Mouse (Mus musculus): Measurements from ENCODE around the gene Vhl. TPM values are rescaled to one million over a fixed set of nuclear protein-coding genes. Genes with fewer than 3 reads are reported as not detected.
"Not testable (repeated sequence)": the region's sequence is repeated elsewhere in the genome, so short reads cannot be mapped to it uniquely, and the experiment has no call there.

Gene Vhl
- polyA plus RNA-seq, 1 experiment from 2014 or later = 33.5 TPM

GRCm38 (mm10) chr6:113669821-113670220, 46.1 kb downstream of the Vhl start:
- Histone ChIP-seq H3K27me3 (ENCODE audit: insufficient read depth, low read length) (no peaks in the 10 kb centered on the region), H3K4me3 (replicated peaks; ENCODE audit: low read depth, low read length) (no peak overlapping the region), H3K4me1 (replicated peaks; ENCODE audit: insufficient read depth, low read length) (peaks cover 8% of the 10 kb centered on the region; the same call in 1 of the 2 replicates), H3K9ac (ENCODE audit: low read depth, low read length) (no peak overlapping the region), H3K4me2 (ENCODE audit: low read length) (no peak overlapping the region), H3K27ac (no peak overlapping the region), H3K9me3 (replicated peaks; ENCODE audit: low read length) (no peaks in the 10 kb centered on the region), H3K36me3 (ENCODE audit: insufficient read depth, low read length) (no peaks in the 10 kb centered on the region)
- WGBS = 46% methylated on average over 7 of the region's 7 CpGs
- DNase-seq (ENCODE audit: low spot score) (no peak), ATAC-seq (replicated peaks; ENCODE audit: low FRiP score, low read depth) (no peak; the same call in 1 of the 2 replicates)
- TF ChIP-seq CTCF (IDR thresholded peaks at IDR 0.05; ENCODE audit: low read depth) = no peak

- not testable (repeated sequence) for ATAC-seq (replicated peaks; ENCODE audit: low FRiP score, low read depth); H3K27me3 ChIP-seq (ENCODE audit: insufficient read depth, low read length); H3K9me3 ChIP-seq (replicated peaks; ENCODE audit: low read length); H3K4me1 ChIP-seq (replicated peaks; ENCODE audit: insufficient read depth, low read length); DNase-seq (ENCODE audit: low spot score); H3K27ac ChIP-seq; H3K4me3 ChIP-seq (replicated peaks; ENCODE audit: low read depth, low read length); H3K4me2 ChIP-seq (ENCODE audit: low read length); H3K36me3 ChIP-seq (ENCODE audit: insufficient read depth, low read length); H3K9ac ChIP-seq (ENCODE audit: low read depth, low read length)
- TF ChIP-seq CTCF (IDR thresholded peaks at IDR 0.05; ENCODE audit: low read depth) = 0 out of 2 replicates have a peak, but pooled peaks have one; percentile 15
- 91% methylated on average over 1 of the region's 1 CpGs for WGBS
Observed at GRCm38 (mm10) chr6:113672029-113672428, 48.3 kb downstream of the Vhl start.

- H3K4me1 ChIP-seq (replicated peaks; ENCODE audit: insufficient read depth, low read length) = peaks cover 8% of the 10 kb centered on the region; the same call in 1 of the 2 replicates
- no peak overlapping the region for H3K9ac ChIP-seq (ENCODE audit: low read depth, low read length)
- TF ChIP-seq CTCF (IDR thresholded peaks at IDR 0.05; ENCODE audit: low read depth) = no peak
- no peak overlapping the region for H3K4me2 ChIP-seq (ENCODE audit: low read length)
- H3K27ac ChIP-seq = no peak overlapping the region
- no peaks in the 10 kb centered on the region for H3K9me3 ChIP-seq (replicated peaks; ENCODE audit: low read length)
- H3K27me3 ChIP-seq (ENCODE audit: insufficient read depth, low read length) = no peaks in the 10 kb centered on the region
- H3K4me3 ChIP-seq (replicated peaks; ENCODE audit: low read depth, low read length) = no peak overlapping the region
- no peak for DNase-seq (ENCODE audit: low spot score)
- H3K36me3 ChIP-seq (ENCODE audit: insufficient read depth, low read length) = no peaks in the 10 kb centered on the region
- no peak for ATAC-seq (replicated peaks; ENCODE audit: low FRiP score, low read depth)
- 75% methylated on average over 6 of the region's 6 CpGs for WGBS
Observed at GRCm38 (mm10) chr6:113672989-113673388, 49.2 kb downstream of the Vhl start.

- Histone ChIP-seq H3K9ac (ENCODE audit: low read depth, low read length) (no peak overlapping the region), H3K4me2 (ENCODE audit: low read length) (no peak overlapping the region), H3K36me3 (ENCODE audit: insufficient read depth, low read length) (no peaks in the 10 kb centered on the region), H3K9me3 (replicated peaks; ENCODE audit: low read length) (no peaks in the 10 kb centered on the region), H3K4me1 (replicated peaks; ENCODE audit: insufficient read depth, low read length) (no peaks in the 10 kb centered on the region), H3K27ac (no peak overlapping the region), H3K4me3 (replicated peaks; ENCODE audit: low read depth, low read length) (no peak overlapping the region), H3K27me3 (ENCODE audit: insufficient read depth, low read length) (no peaks in the 10 kb centered on the region)
- TF ChIP-seq CTCF (IDR thresholded peaks at IDR 0.05; ENCODE audit: low read depth) = no peak
- no peak for DNase-seq (ENCODE audit: low spot score)
- no peak for ATAC-seq (replicated peaks; ENCODE audit: low FRiP score, low read depth)
- WGBS = 72% methylated on average over 4 of the region's 4 CpGs
Observed at GRCm38 (mm10) chr6:113675234-113675633, 51.5 kb downstream of the Vhl start.

GRCm38 (mm10) chr6:113675991-113676390, 52.2 kb downstream of the Vhl start:
- TF ChIP-seq CTCF (IDR thresholded peaks at IDR 0.05; ENCODE audit: low read depth) = no peak
- Histone ChIP-seq H3K4me3 (replicated peaks; ENCODE audit: low read depth, low read length) (no peak overlapping the region), H3K27ac (no peak overlapping the region), H3K36me3 (ENCODE audit: insufficient read depth, low read length) (no peaks in the 10 kb centered on the region), H3K4me1 (replicated peaks; ENCODE audit: insufficient read depth, low read length) (no peaks in the 10 kb centered on the region), H3K9ac (ENCODE audit: low read depth, low read length) (no peak overlapping the region), H3K4me2 (ENCODE audit: low read length) (no peak overlapping the region), H3K9me3 (replicated peaks; ENCODE audit: low read length) (no peaks in the 10 kb centered on the region), H3K27me3 (ENCODE audit: insufficient read depth, low read length) (no peaks in the 10 kb centered on the region)
- 96% methylated on average over 9 of the region's 9 CpGs for WGBS
- ATAC-seq (replicated peaks; ENCODE audit: low FRiP score, low read depth) = no peak
- DNase-seq (ENCODE audit: low spot score) = no peak

GRCm38 (mm10) chr6:113677070-113677734, 53.4 kb downstream of the Vhl start:
- Histone ChIP-seq H3K4me1 (replicated peaks; ENCODE audit: insufficient read depth, low read length) (no peaks in the 10 kb centered on the region), H3K27me3 (ENCODE audit: insufficient read depth, low read length) (no peaks in the 10 kb centered on the region), H3K27ac (no peak overlapping the region), H3K9me3 (replicated peaks; ENCODE audit: low read length) (no peaks in the 10 kb centered on the region), H3K9ac (ENCODE audit: low read depth, low read length) (no peak overlapping the region), H3K4me2 (ENCODE audit: low read length) (no peak overlapping the region), H3K4me3 (replicated peaks; ENCODE audit: low read depth, low read length) (no peak overlapping the region), H3K36me3 (ENCODE audit: insufficient read depth, low read length) (no peaks in the 10 kb centered on the region)
- DNase-seq (ENCODE audit: low spot score) = peak; percentile 41
- no peak for TF ChIP-seq CTCF (IDR thresholded peaks at IDR 0.05; ENCODE audit: low read depth)
- 31% methylated on average over 14 of the region's 14 CpGs for WGBS
- peak; percentile 54; the same call in 1 of the 2 replicates for ATAC-seq (replicated peaks; ENCODE audit: low FRiP score, low read depth)

All from kidney, postnatal 0 days (tissue).